Mouse (Mus musculus): ENCODE results near the gene Aldh4a1. TPM values are rescaled to one million over a fixed set of nuclear protein-coding genes. Genes with fewer than 3 reads are reported as not detected.
A peak's percentile ranks its signal among the peaks of the same experiment; 100 is the strongest.

The Aldh4a1 gene
- polyA plus RNA-seq, 1 experiment from 2014 or later: 14.1 TPM

DNA sequence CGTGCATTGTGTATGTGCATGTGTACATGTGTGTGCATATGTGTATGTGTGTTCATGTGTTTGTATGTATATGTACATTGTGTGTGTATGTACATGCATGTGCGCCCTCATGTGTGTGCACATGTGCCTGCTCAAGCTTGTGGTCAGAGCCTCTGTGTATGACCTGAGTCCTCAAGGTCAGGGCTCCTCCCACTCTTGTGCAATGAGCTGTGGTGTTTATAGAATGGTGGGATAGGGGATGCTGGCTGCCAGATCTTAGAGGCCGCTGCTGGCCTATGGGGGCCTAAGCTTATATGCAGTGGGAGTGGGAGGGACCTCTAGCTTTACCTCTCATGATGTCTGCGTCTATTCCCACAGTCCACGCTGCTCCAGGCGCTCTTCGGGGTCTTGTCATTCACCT, 37.0 kb upstream of the Aldh4a1 start:
- ATAC-seq (ENCODE audit: low FRiP score, low TSS enrichment) (no peak), DNase-seq (no peak)
- Histone ChIP-seq H3K36me3 (ENCODE audit: control insufficient read depth, insufficient read depth, low read length) (no peaks in the 10 kb centered on the region), H3K27me3 (ENCODE audit: control insufficient read depth, insufficient read depth, low read length) (no peaks in the 10 kb centered on the region), H3K4me3 (replicated peaks; ENCODE audit: low read depth, low read length) (no peak overlapping the region), H3K27ac (replicated peaks; ENCODE audit: low read depth, low read length) (no peak overlapping the region), H3K4me1 (ENCODE audit: control insufficient read depth, insufficient read depth, low read length) (peaks cover 15% of the 10 kb centered on the region), H3K4me2 (ENCODE audit: low read length) (no peak overlapping the region), H3K9me3 (ENCODE audit: control insufficient read depth, low read length) (no peaks in the 10 kb centered on the region), H3K9ac (replicated peaks; ENCODE audit: low read length) (no peak overlapping the region)
- 85% methylated on average over 7 of the region's 7 CpGs for whole genome bisulfite sequencing

DNA sequence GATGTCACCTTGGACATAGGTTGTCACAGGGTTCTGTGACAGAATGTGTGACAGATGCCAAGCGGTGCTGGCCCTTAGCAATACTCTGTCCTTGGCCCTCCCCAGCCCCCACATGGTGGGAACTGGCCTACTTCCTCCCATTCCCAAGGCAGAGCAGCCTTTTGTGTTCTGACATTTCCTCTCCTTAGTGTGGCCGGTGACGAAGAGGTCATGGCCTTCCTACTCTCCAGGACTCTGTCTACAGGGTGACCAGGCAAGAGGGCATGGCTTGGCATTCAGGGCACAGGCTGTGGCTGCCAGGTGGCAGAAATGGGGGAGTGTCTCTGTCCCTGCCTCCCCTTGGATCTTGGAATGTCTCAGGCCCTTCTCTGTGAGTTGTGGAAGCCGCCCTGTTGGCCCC, 35.3 kb upstream of the Aldh4a1 start:
- Histone ChIP-seq H3K27ac (replicated peaks; ENCODE audit: low read depth, low read length) (no peak overlapping the region), H3K4me1 (ENCODE audit: control insufficient read depth, insufficient read depth, low read length) (peaks cover 4% of the 10 kb centered on the region; the same call in 1 of the 2 replicates), H3K9me3 (ENCODE audit: control insufficient read depth, low read length) (no peaks in the 10 kb centered on the region), H3K4me2 (ENCODE audit: low read length) (no peak overlapping the region), H3K4me3 (replicated peaks; ENCODE audit: low read depth, low read length) (no peak overlapping the region), H3K9ac (replicated peaks; ENCODE audit: low read length) (no peak overlapping the region), H3K36me3 (ENCODE audit: control insufficient read depth, insufficient read depth, low read length) (no peaks in the 10 kb centered on the region), H3K27me3 (ENCODE audit: control insufficient read depth, insufficient read depth, low read length) (no peaks in the 10 kb centered on the region)
- ATAC-seq (ENCODE audit: low FRiP score, low TSS enrichment): no peak
- no peak for DNase-seq
- 81% methylated on average over 4 of the region's 4 CpGs for WGBS

DNA sequence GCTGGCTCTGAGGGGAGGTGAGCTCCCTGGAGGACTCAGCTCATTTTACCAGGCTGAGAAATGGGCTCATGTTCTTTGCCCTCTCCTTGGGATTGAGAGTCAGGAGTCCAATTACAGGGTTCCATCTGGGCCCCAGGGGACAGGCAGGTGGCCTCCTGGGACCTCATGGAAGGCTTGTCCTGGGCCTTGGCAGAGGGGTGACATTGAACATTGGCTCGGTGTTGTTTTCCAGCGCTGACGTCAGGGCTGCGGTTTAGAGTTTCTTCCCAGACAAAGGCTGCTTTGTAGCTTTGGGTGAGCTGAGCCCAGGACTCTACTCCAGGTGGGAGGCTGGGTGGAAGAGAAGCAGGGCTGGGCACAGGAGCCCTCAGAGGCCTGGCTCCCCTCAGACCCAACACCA, 34.9 kb upstream of the Aldh4a1 start:
- Histone ChIP-seq H3K36me3 (ENCODE audit: control insufficient read depth, insufficient read depth, low read length) (no peaks in the 10 kb centered on the region), H3K4me2 (ENCODE audit: low read length) (no peak overlapping the region), H3K4me1 (ENCODE audit: control insufficient read depth, insufficient read depth, low read length) (peaks cover 4% of the 10 kb centered on the region; the same call in 1 of the 2 replicates), H3K4me3 (replicated peaks; ENCODE audit: low read depth, low read length) (no peak overlapping the region), H3K27me3 (ENCODE audit: control insufficient read depth, insufficient read depth, low read length) (no peaks in the 10 kb centered on the region), H3K9me3 (ENCODE audit: control insufficient read depth, low read length) (no peaks in the 10 kb centered on the region), H3K9ac (replicated peaks; ENCODE audit: low read length) (no peak overlapping the region), H3K27ac (replicated peaks; ENCODE audit: low read depth, low read length) (no peak overlapping the region)
- ATAC-seq (ENCODE audit: low FRiP score, low TSS enrichment): no peak
- no peak for DNase-seq
- 89% methylated on average over 4 of the region's 4 CpGs for WGBS

DNA sequence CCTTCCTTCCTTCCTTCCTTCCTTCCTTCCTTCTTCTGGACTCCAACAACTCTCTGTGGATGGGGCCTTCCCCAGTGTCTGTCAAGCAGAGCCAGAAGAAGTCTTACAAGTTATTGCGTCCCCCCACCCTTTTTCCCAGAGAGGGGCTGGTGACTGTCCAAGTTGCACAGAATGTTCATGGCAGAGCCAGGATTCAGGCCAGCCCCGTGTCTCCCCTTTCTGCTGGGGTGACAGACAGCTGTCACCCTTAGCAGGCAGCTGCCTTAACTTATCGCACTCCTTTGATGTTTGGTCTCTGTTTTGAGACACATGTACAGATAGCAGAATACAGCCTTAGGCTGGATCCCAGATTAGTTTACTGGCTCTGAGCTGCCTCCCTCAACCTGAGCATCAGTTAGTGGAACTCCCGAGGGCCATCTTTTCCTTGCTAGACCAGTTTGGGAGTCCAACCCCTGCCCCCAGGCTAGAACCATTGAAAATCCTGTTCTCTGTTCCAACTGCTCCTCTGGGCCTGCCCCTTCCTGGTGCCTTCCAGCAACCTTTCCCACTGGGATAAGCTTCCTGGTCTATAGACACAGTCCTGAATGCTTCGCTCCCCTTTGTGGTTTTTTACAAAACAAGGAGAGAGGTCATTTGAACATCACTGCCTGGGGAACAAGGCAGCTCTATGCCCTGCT, 33.2 kb upstream of the Aldh4a1 start:
- WGBS: 43% methylated on average over 5 of the region's 5 CpGs
- DNase-seq: peak; percentile 53

DNA sequence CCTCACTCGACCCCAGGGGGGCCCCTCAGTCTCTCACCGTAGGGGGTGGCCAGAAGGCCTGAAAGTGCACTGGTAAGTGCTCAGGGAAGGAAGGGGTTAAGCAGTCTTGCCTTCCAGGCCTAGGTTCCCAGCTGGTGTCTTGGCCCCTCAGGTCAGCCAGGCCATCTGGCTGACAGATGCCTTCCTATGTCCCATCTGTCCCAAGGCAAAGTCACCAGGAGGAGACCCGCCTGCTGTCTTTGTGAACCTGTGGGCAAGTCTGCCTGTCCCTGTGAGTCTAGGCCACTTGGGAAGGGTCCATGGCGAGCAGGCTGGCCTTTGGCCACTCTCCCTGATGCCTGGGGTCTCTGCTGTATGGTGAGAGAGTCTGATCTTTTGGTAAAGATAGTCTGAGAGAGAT, 32.2 kb upstream of the Aldh4a1 start:
- 34% methylated on average over 4 of the region's 4 CpGs for WGBS
- Histone ChIP-seq H3K9ac (replicated peaks; ENCODE audit: low read length) (no peak overlapping the region), H3K4me1 (ENCODE audit: control insufficient read depth, insufficient read depth, low read length) (peaks cover 7% of the 10 kb centered on the region), H3K27me3 (ENCODE audit: control insufficient read depth, insufficient read depth, low read length) (no peaks in the 10 kb centered on the region), H3K4me3 (replicated peaks; ENCODE audit: low read depth, low read length) (no peak overlapping the region), H3K4me2 (ENCODE audit: low read length) (no peak overlapping the region), H3K27ac (replicated peaks; ENCODE audit: low read depth, low read length) (peak overlapping the region; percentile 52; the same call in 1 of the 2 replicates), H3K9me3 (ENCODE audit: control insufficient read depth, low read length) (no peaks in the 10 kb centered on the region), H3K36me3 (ENCODE audit: control insufficient read depth, insufficient read depth, low read length) (no peaks in the 10 kb centered on the region)
- ATAC-seq (ENCODE audit: low FRiP score, low TSS enrichment) (no peak), DNase-seq (peak; percentile 49)

More for the DNA sequence above, 33.2 kb upstream of the Aldh4a1 start:
- Histone ChIP-seq H3K9me3 (ENCODE audit: control insufficient read depth, low read length) (no peaks in the 10 kb centered on the region), H3K4me1 (ENCODE audit: control insufficient read depth, insufficient read depth, low read length) (peaks cover 4% of the 10 kb centered on the region; the same call in 1 of the 2 replicates), H3K4me2 (ENCODE audit: low read length) (no peak overlapping the region), H3K4me3 (replicated peaks; ENCODE audit: low read depth, low read length) (no peak overlapping the region), H3K9ac (replicated peaks; ENCODE audit: low read length) (no peak overlapping the region), H3K27me3 (ENCODE audit: control insufficient read depth, insufficient read depth, low read length) (no peaks in the 10 kb centered on the region), H3K36me3 (ENCODE audit: control insufficient read depth, insufficient read depth, low read length) (no peaks in the 10 kb centered on the region), H3K27ac (replicated peaks; ENCODE audit: low read depth, low read length) (peak overlapping the region; percentile 52; the same call in 1 of the 2 replicates)
- ATAC-seq (ENCODE audit: low FRiP score, low TSS enrichment): no peak

DNA sequence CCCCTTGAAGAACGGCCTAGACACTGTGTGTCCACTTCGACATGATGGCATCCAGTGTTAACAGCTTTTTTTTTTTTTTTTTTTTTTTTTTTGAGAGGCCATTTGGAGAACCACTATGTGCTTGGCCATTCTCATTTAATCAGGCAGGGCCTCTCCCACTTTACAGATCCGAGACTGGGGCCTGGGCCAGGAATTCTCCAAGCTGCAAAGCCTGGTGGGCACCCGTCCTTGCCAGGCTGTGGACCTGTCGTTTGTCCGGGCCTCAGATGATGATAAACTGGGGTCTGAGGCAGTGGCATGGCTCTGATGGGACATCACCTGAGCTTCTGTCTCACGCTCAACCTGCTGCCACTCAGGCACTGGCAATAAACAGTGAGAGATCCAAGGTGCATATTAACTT, 29.8 kb upstream of the Aldh4a1 start:
- DNase-seq: no peak
- no peak overlapping the region for H3K27ac ChIP-seq (replicated peaks; ENCODE audit: low read depth, low read length)
- H3K4me2 ChIP-seq (ENCODE audit: low read length): no peak overlapping the region
- no peaks in the 10 kb centered on the region for H3K27me3 ChIP-seq (ENCODE audit: control insufficient read depth, insufficient read depth, low read length)
- WGBS: 82% methylated on average over 7 of the region's 7 CpGs
- H3K4me3 ChIP-seq (replicated peaks; ENCODE audit: low read depth, low read length): no peak overlapping the region
- H3K36me3 ChIP-seq (ENCODE audit: control insufficient read depth, insufficient read depth, low read length): no peaks in the 10 kb centered on the region
- no peak for ATAC-seq (ENCODE audit: low FRiP score, low TSS enrichment)
- no peaks in the 10 kb centered on the region for H3K9me3 ChIP-seq (ENCODE audit: control insufficient read depth, low read length)
- H3K9ac ChIP-seq (replicated peaks; ENCODE audit: low read length): no peak overlapping the region
- H3K4me1 ChIP-seq (ENCODE audit: control insufficient read depth, insufficient read depth, low read length): peaks cover 32% of the 10 kb centered on the region

DNA sequence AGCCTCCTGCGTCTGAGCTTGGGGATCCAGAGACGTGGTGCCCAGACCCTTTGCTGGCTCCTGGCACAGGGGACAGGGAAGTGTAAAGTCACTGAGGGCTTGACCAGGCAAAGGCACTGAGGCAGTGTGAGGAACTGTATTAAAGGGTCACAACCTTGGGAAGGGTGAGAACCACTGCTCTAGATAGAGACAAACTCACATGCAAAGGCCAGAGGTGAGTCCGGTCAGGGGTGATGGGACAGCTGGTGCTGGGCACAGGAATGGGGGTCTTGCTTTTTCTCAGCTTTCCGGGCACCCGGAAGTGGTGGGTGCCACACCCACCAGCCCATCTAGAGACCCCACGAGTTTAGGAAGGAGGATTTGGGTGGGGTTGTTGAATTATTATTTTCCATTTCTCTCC, 29.3 kb upstream of the Aldh4a1 start:
- H3K27me3 ChIP-seq (ENCODE audit: control insufficient read depth, insufficient read depth, low read length): no peaks in the 10 kb centered on the region
- H3K4me1 ChIP-seq (ENCODE audit: control insufficient read depth, insufficient read depth, low read length): peaks cover 37% of the 10 kb centered on the region
- no peak for DNase-seq
- H3K27ac ChIP-seq (replicated peaks; ENCODE audit: low read depth, low read length): no peak overlapping the region
- no peak overlapping the region for H3K9ac ChIP-seq (replicated peaks; ENCODE audit: low read length)
- H3K4me2 ChIP-seq (ENCODE audit: low read length): no peak overlapping the region
- WGBS: 79% methylated on average over 6 of the region's 6 CpGs
- ATAC-seq (ENCODE audit: low FRiP score, low TSS enrichment): no peak
- no peaks in the 10 kb centered on the region for H3K36me3 ChIP-seq (ENCODE audit: control insufficient read depth, insufficient read depth, low read length)
- H3K9me3 ChIP-seq (ENCODE audit: control insufficient read depth, low read length): no peaks in the 10 kb centered on the region
- no peak overlapping the region for H3K4me3 ChIP-seq (replicated peaks; ENCODE audit: low read depth, low read length)

DNA sequence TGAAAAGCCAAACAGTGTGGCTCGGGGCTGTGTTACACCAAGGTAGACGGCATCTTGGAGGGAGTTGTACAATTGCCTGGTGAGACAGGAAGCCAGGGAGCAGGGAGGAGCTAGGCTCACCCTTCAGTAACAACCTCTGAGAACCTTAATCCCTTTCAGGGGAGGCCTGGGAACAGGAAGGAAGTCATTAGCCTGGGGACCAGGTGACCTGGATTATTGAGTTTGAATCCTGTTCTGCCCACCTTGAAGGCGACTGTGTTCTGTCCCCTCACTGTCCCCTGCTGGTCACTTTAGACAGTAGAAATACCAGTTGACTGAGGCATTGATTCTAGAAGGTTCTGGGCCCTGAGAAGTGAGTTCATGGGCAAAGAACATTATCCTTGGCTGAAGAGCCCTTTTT, 28.6 kb upstream of the Aldh4a1 start:
- H3K27ac ChIP-seq (replicated peaks; ENCODE audit: low read depth, low read length): no peak overlapping the region
- H3K4me2 ChIP-seq (ENCODE audit: low read length): no peak overlapping the region
- H3K9me3 ChIP-seq (ENCODE audit: control insufficient read depth, low read length): no peaks in the 10 kb centered on the region
- no peaks in the 10 kb centered on the region for H3K36me3 ChIP-seq (ENCODE audit: control insufficient read depth, insufficient read depth, low read length)
- DNase-seq (no peak), ATAC-seq (ENCODE audit: low FRiP score, low TSS enrichment) (no peak)
- H3K9ac ChIP-seq (replicated peaks; ENCODE audit: low read length): no peak overlapping the region
- peaks cover 43% of the 10 kb centered on the region for H3K4me1 ChIP-seq (ENCODE audit: control insufficient read depth, insufficient read depth, low read length)
- WGBS: 37% methylated on average over 3 of the region's 3 CpGs
- no peaks in the 10 kb centered on the region for H3K27me3 ChIP-seq (ENCODE audit: control insufficient read depth, insufficient read depth, low read length)
- no peak overlapping the region for H3K4me3 ChIP-seq (replicated peaks; ENCODE audit: low read depth, low read length)

DNA sequence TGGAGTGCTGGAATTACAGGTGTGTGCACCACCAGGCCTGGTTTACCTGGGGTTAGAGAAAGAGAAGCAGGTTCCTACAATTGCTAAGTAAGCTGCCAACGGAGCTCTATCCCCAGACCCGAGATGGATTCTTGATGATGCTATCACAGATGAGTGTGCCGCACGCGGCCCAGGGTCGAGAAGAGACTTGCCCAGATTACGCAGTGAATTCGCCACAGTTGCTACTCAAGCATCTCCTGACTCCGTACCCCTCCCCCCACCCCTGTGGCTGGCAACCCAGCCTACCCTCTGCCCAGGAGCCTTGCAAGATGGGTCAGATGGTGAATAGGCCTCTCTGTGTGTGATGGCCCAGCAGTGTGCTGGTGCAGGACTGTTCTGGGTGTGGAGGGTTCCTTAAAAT, 26.0 kb upstream of the Aldh4a1 start:
- Histone ChIP-seq H3K27ac (replicated peaks; ENCODE audit: low read depth, low read length) (peak overlapping the region; percentile 50; the same call in 1 of the 2 replicates), H3K4me2 (ENCODE audit: low read length) (no peak overlapping the region), H3K4me3 (replicated peaks; ENCODE audit: low read depth, low read length) (no peak overlapping the region), H3K27me3 (ENCODE audit: control insufficient read depth, insufficient read depth, low read length) (no peaks in the 10 kb centered on the region), H3K9me3 (ENCODE audit: control insufficient read depth, low read length) (no peaks in the 10 kb centered on the region), H3K9ac (replicated peaks; ENCODE audit: low read length) (no peak overlapping the region; the same call in 1 of the 2 replicates), H3K4me1 (ENCODE audit: control insufficient read depth, insufficient read depth, low read length) (peaks cover 52% of the 10 kb centered on the region), H3K36me3 (ENCODE audit: control insufficient read depth, insufficient read depth, low read length) (no peaks in the 10 kb centered on the region)
- DNase-seq: peak; percentile 55
- WGBS: 11% methylated on average over 9 of the region's 9 CpGs
- ATAC-seq (ENCODE audit: low FRiP score, low TSS enrichment): no peak

Measured in midbrain, embryonic 14.5 days (tissue).